Mouse (Mus musculus) E14TG2a.4 (cell line): ENCODE data around the gene Snip1.

Source experiments
- CTCF ChIP-seq: conservative IDR thresholded peaks from 2 replicates; pipeline ENCODE4 v1.5.1; 2014; ENCODE audit warnings: low read length
- NANOG ChIP-seq: IDR thresholded peaks from 2 replicates; pipeline ENCODE4 v1.6.1; 2014; ENCODE audit warnings: borderline replicate concordance, low read length, mixed read lengths

GRCm38 (mm10) chr4:125116929-125117328 is 50.5 kb downstream of the Snip1 start:
- TF ChIP-seq CTCF (no peak), NANOG (no peak)
